Mouse (Mus musculus) liver, embryonic 11.5 days (tissue): ENCODE data around the gene Tbx19. TPM values are rescaled to one million over a fixed set of nuclear protein-coding genes. Genes with fewer than 3 reads are reported as not detected.

Experiments
- ATAC-seq: fragments of 200-750 bp; cut with Nextera tagmentation; replicated peaks from 2 replicates; pipeline ENCODE4 v1.8.0; 2017; ENCODE audit warnings: moderate number of reproducible peaks, mild to moderate bottlenecking, moderate TSS enrichment, moderate library complexity; ENCODE audit not compliant: low FRiP score
- DNase-seq: peaks from one replicate; pipeline ENCODE4 v3.0.0-alpha.2; 2017; ENCODE audit warnings: low spot score
- H3K27ac ChIP-seq: fragments of 300-500 bp; sonication (generic); 2 replicates; pipeline ENCODE4 v1.5.1; 2014; ENCODE audit warnings: mild to moderate bottlenecking, low read depth, low read length, control low read depth
- H3K27me3 ChIP-seq: fragments of 300-500 bp; sonication (generic); replicated peaks from 2 replicates; pipeline ENCODE4 v1.6.1; 2014; ENCODE audit warnings: low read length, mixed read lengths; ENCODE audit not compliant: control insufficient read depth, insufficient read depth
- H3K36me3 ChIP-seq: fragments of 300-500 bp; sonication (generic); 2 replicates; pipeline ENCODE4 v1.6.1; 2014; ENCODE audit warnings: mild to moderate bottlenecking, low read length, moderate library complexity, mixed read lengths; ENCODE audit not compliant: control insufficient read depth, insufficient read depth
- H3K4me1 ChIP-seq: fragments of 300-500 bp; sonication (generic); replicated peaks from 2 replicates; pipeline ENCODE4 v1.6.1; 2014; ENCODE audit warnings: low read length, mixed read lengths; ENCODE audit not compliant: control insufficient read depth, insufficient read depth
- H3K4me2 ChIP-seq: fragments of 300-500 bp; sonication (generic); 2 replicates; pipeline ENCODE4 v1.6.1; 2014; ENCODE audit warnings: mild to moderate bottlenecking, control low read depth, moderate library complexity
- H3K4me3 ChIP-seq: fragments of 300-500 bp; sonication (generic); 2 replicates; pipeline ENCODE4 v1.5.1; 2014; ENCODE audit warnings: low read depth, low read length, control low read depth
- H3K9ac ChIP-seq: fragments of 300-500 bp; sonication (generic); 2 replicates; pipeline ENCODE4 v1.6.1; 2014; ENCODE audit warnings: low read depth, low read length, control low read depth
- H3K9me3 ChIP-seq: fragments of 300-500 bp; sonication (generic); 2 replicates; pipeline ENCODE4 v1.6.1; 2016; ENCODE audit warnings: low read length, inconsistent platforms, mixed read lengths; ENCODE audit not compliant: control insufficient read depth
- WGBS: fragments of 180-500 bp; shearing (Covaris S2); extraction: QIAGEN DNeasy Blood & Tissue Kit; methylation state at CpG from one replicate; pipeline ENCODE4 v1.1.7; 2014; 5-methylcytosine and 5-hydroxymethylcytosine counted together
- polyA plus RNA-seq: library from polyadenylated mRNA; unstranded; fragments of >200 nt; fragmentation: Nextera tagmentation; extraction: Ambion mirVana; gene quantifications from 2 replicates; pipeline ENCODE4 v1.2.1, GENCODE M21; 2014

Gene Tbx19
- polyA plus RNA-seq, 1 experiment from 2014 or later = 0.18 TPM

- DNase-seq = no peak
- peaks cover 13% of the 10 kb centered on the region for H3K4me1 ChIP-seq
- no peak overlapping the region for H3K9ac ChIP-seq
- no peaks in the 10 kb centered on the region for H3K36me3 ChIP-seq
- H3K27ac ChIP-seq = no peak overlapping the region
- H3K4me3 ChIP-seq = no peak overlapping the region
- 80% methylated on average over 6 of the region's 6 CpGs for WGBS
- H3K27me3 ChIP-seq = no peaks in the 10 kb centered on the region
- H3K9me3 ChIP-seq = no peaks in the 10 kb centered on the region
- no peak for ATAC-seq
- no peak overlapping the region for H3K4me2 ChIP-seq
These were observed 29.5 kb upstream of the Tbx19 start for GRCm38 (mm10) chr1:165190068-165190467.

- Histone ChIP-seq H3K4me3 (no peak overlapping the region), H3K4me1 (peaks cover 9% of the 10 kb centered on the region; the same call in 1 of the 2 replicates), H3K9me3 (no peaks in the 10 kb centered on the region), H3K36me3 (0 out of 2 replicates have a peak, but pooled peaks cover 2% of the 10 kb centered on the region), H3K4me2 (no peak overlapping the region), H3K9ac (no peak overlapping the region), H3K27me3 (no peaks in the 10 kb centered on the region), H3K27ac (no peak overlapping the region; the same call in 1 of the 2 replicates)
- ATAC-seq = no peak
- WGBS = 67% methylated on average over 10 of the region's 10 CpGs
- DNase-seq = no peak
These were observed 28.4 kb upstream of the Tbx19 start for GRCm38 (mm10) chr1:165188806-165189580.

- Histone ChIP-seq H3K27me3 (no peaks in the 10 kb centered on the region), H3K36me3 (0 out of 2 replicates have a peak, but pooled peaks cover 4% of the 10 kb centered on the region), H3K4me1 (0 out of 2 replicates have a peak, but pooled peaks cover 5% of the 10 kb centered on the region), H3K4me2 (no peak overlapping the region), H3K4me3 (no peak overlapping the region), H3K9ac (no peak overlapping the region), H3K27ac (no peak overlapping the region), H3K9me3 (no peaks in the 10 kb centered on the region)
- ATAC-seq (no peak), DNase-seq (no peak)
- 63% methylated on average over 5 of the region's 5 CpGs for WGBS
These were observed 26.8 kb upstream of the Tbx19 start for GRCm38 (mm10) chr1:165187357-165187756.

GRCm38 (mm10) chr1:165186491-165186890 is 25.9 kb upstream of the Tbx19 start:
- DNase-seq (no peak), ATAC-seq (peak; percentile 10; the same call in 1 of the 2 replicates)
- Histone ChIP-seq H3K4me1 (0 out of 2 replicates have a peak, but pooled peaks cover 5% of the 10 kb centered on the region), H3K4me3 (no peak overlapping the region), H3K9ac (no peak overlapping the region), H3K27ac (no peak overlapping the region), H3K4me2 (no peak overlapping the region), H3K27me3 (no peaks in the 10 kb centered on the region), H3K36me3 (0 out of 2 replicates have a peak, but pooled peaks cover 6% of the 10 kb centered on the region), H3K9me3 (no peaks in the 10 kb centered on the region)
- 78% methylated on average over 12 of the region's 12 CpGs for WGBS

- no peaks in the 10 kb centered on the region for H3K27me3 ChIP-seq
These were observed 24.5 kb upstream of the Tbx19 start for GRCm38 (mm10) chr1:165185116-165185515.

GRCm38 (mm10) chr1:165184178-165184577 is 23.6 kb upstream of the Tbx19 start:
- Histone ChIP-seq H3K36me3 (0 out of 2 replicates have a peak, but pooled peaks cover 6% of the 10 kb centered on the region), H3K9me3 (no peaks in the 10 kb centered on the region), H3K4me3 (no peak overlapping the region), H3K4me2 (no peak overlapping the region), H3K27ac (no peak overlapping the region), H3K27me3 (no peaks in the 10 kb centered on the region), H3K9ac (no peak overlapping the region), H3K4me1 (0 out of 2 replicates have a peak, but pooled peaks cover 5% of the 10 kb centered on the region)
- ATAC-seq (no peak), DNase-seq (no peak)
- WGBS = 81% methylated on average over 3 of the region's 3 CpGs

More at GRCm38 (mm10) chr1:165185116-165185515, 24.5 kb upstream of the Tbx19 start:
- Histone ChIP-seq H3K4me1 (0 out of 2 replicates have a peak, but pooled peaks cover 5% of the 10 kb centered on the region), H3K36me3 (0 out of 2 replicates have a peak, but pooled peaks cover 6% of the 10 kb centered on the region), H3K4me2 (no peak overlapping the region), H3K9me3 (no peaks in the 10 kb centered on the region), H3K9ac (no peak overlapping the region), H3K4me3 (no peak overlapping the region), H3K27ac (no peak overlapping the region)
- WGBS = 71% methylated on average over 7 of the region's 7 CpGs
- DNase-seq (no peak), ATAC-seq (no peak)

- Histone ChIP-seq H3K4me3 (no peak overlapping the region), H3K4me1 (no peaks in the 10 kb centered on the region), H3K4me2 (no peak overlapping the region), H3K36me3 (peaks cover 10% of the 10 kb centered on the region), H3K27ac (no peak overlapping the region), H3K9ac (no peak overlapping the region), H3K9me3 (no peaks in the 10 kb centered on the region), H3K27me3 (no peaks in the 10 kb centered on the region)
- 83% methylated on average over 6 of the region's 6 CpGs for WGBS
- no peak for DNase-seq
- ATAC-seq = no peak
These were observed 22.8 kb upstream of the Tbx19 start for GRCm38 (mm10) chr1:165183400-165183799.

- 81% methylated on average over 5 of the region's 5 CpGs for WGBS
- Histone ChIP-seq H3K4me3 (no peak overlapping the region), H3K27me3 (no peaks in the 10 kb centered on the region), H3K4me1 (no peaks in the 10 kb centered on the region), H3K27ac (no peak overlapping the region), H3K36me3 (peaks cover 8% of the 10 kb centered on the region), H3K9me3 (no peaks in the 10 kb centered on the region), H3K9ac (no peak overlapping the region), H3K4me2 (no peak overlapping the region)
- ATAC-seq = no peak
- no peak for DNase-seq
These were observed 18.7 kb upstream of the Tbx19 start for GRCm38 (mm10) chr1:165179321-165179720.

GRCm38 (mm10) chr1:165178075-165178474 is 17.5 kb upstream of the Tbx19 start:
- Histone ChIP-seq H3K9me3 (no peaks in the 10 kb centered on the region), H3K27ac (no peak overlapping the region), H3K9ac (no peak overlapping the region), H3K36me3 (peaks cover 6% of the 10 kb centered on the region), H3K27me3 (no peaks in the 10 kb centered on the region), H3K4me2 (no peak overlapping the region), H3K4me1 (no peaks in the 10 kb centered on the region), H3K4me3 (no peak overlapping the region)
- DNase-seq (no peak), ATAC-seq (no peak)
- WGBS = 83% methylated on average over 6 of the region's 6 CpGs
